Mouse (Mus musculus): ENCODE results near the gene Lhfpl2. TPM values are rescaled to one million over a fixed set of nuclear protein-coding genes. Genes with fewer than 3 reads are reported as not detected.

Gene Lhfpl2
- total and polyA plus RNA-seq, 3 experiments, result not detected

DNA sequence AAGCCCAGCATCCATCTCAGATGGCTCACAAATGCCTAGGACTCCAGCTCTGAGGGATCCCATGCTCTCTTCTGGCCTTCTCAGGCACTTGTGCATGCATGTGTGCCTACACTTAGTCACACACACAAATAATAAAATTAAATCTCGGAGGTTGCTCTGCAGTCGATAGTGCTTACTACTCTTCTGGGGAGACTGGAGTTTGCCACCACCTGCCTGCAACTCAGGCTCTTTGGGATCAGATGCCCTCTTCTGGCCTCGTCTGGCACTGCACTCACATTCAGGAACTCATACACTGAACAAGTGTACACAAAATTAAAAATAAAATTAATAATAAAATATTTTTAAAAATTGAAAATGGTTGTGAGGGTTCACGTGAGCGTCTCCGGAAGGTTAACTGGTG, 2.2 kb downstream of the Lhfpl2 start:
- no peak overlapping the region for H3K27ac ChIP-seq (ENCODE audit: insufficient read depth, low read depth)
- H3K79me2 ChIP-seq (replicated peaks; ENCODE audit: control insufficient read depth, extremely low read depth, insufficient read depth, poor library complexity, severe bottlenecking), result no peaks in the 10 kb centered on the region
- H3K9me3 ChIP-seq (replicated peaks; ENCODE audit: low read length), result no peaks in the 10 kb centered on the region
- H3K4me2 ChIP-seq (ENCODE audit: insufficient read depth, low read depth, poor library complexity, severe bottlenecking), result no peak overlapping the region
- in situ Hi-C loops (cut with MboI; ENCODE audit: low pct_ligation_motif_present, low pct_unique_long_range_greater_than_20kb, low sequenced_read_pairs) (no loop called here), dilution Hi-C loops (cut with MboI; ENCODE audit: extremely low pct_ligation_motif_present, extremely low pct_unique_long_range_greater_than_20kb, low sequenced_read_pairs) (no loop called here)
- H3K27me3 ChIP-seq (replicated peaks), result no peaks in the 10 kb centered on the region
- no peaks in the 10 kb centered on the region for H3K36me3 ChIP-seq (replicated peaks in 1 of 2; ENCODE audit: control insufficient read depth in 1 of 2, insufficient read depth in 1 of 2, low read length in 1 of 2)
- DNase-seq (ENCODE audit: extremely low read depth), result peak; percentile 38
- peaks cover 0 to 3% of the 10 kb centered on the region in 2 experiments; a peak in 1 of 4 replicates for H3K4me1 ChIP-seq (ENCODE audit: control insufficient read depth in 1 of 2, insufficient read depth in 2 of 2)
- peak; percentile 41 for TF ChIP-seq RAD21 (IDR thresholded peaks at IDR 0.05; ENCODE audit: low read depth, low read length)
- peak; percentile 48 for TF ChIP-seq SMC3 (IDR thresholded peaks at IDR 0.05; ENCODE audit: low read depth, low read length)
- no peak for TF ChIP-seq POLR2AphosphoS2 (IDR thresholded peaks at IDR 0.05; ENCODE audit: low read depth, low read length)
- TF ChIP-seq ZKSCAN1 (IDR thresholded peaks at IDR 0.05; ENCODE audit: borderline replicate concordance, low read depth, low read length), result no peak
- peak; percentile 21 to 37; a peak in 3 of 4 replicates for TF ChIP-seq CTCF (conservative IDR thresholded peaks at IDR 0.05 in 1 of 2, IDR thresholded peaks at IDR 0.05 in 1 of 2; ENCODE audit: low read depth in 2 of 2, low read length in 2 of 2)
- no peak overlapping the region for H3K4me3 ChIP-seq (replicated peaks in 1 of 3; ENCODE audit: low read depth in 2 of 3, low read length in 2 of 3, poor library complexity in 1 of 3)
- no peak overlapping the region for H3K9ac ChIP-seq (ENCODE audit: insufficient read depth, low read depth)

DNA sequence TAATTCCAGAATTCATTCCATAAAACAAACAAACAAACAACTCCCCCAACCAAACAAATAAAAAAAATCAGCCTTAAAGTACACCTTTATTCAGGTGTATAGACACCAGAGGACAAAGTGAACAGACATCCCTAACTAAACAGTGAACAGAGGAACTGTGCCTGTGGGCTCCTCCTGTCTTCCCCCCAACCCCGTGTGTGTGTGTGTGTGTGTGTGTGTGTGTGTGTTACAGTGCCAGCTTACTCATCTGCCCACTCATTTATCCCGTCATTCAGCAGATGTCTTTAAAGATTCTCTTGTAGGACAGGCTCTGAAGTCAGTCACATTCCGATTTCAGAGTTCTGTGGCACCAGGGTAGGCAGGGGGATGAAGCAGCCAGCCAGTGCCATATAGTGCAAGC, 2.9 kb downstream of the Lhfpl2 start:
- dilution Hi-C loops (cut with MboI; ENCODE audit: extremely low pct_ligation_motif_present, extremely low pct_unique_long_range_greater_than_20kb, low sequenced_read_pairs) (no loop called here), in situ Hi-C loops (cut with MboI; ENCODE audit: low pct_ligation_motif_present, low pct_unique_long_range_greater_than_20kb, low sequenced_read_pairs) (no loop called here)
- H3K4me3 ChIP-seq (replicated peaks in 1 of 3; ENCODE audit: low read depth in 2 of 3, low read length in 2 of 3, poor library complexity in 1 of 3), result no peak overlapping the region
- H3K4me1 ChIP-seq (ENCODE audit: control insufficient read depth in 1 of 2, insufficient read depth in 2 of 2), result peaks cover 0 to 9% of the 10 kb centered on the region in 2 experiments; a peak in 2 of 4 replicates
- no peak overlapping the region for H3K9ac ChIP-seq (ENCODE audit: insufficient read depth, low read depth)
- no peaks in the 10 kb centered on the region for H3K27me3 ChIP-seq (replicated peaks)
- no peak for DNase-seq (ENCODE audit: extremely low read depth)
- no peaks in the 10 kb centered on the region for H3K79me2 ChIP-seq (replicated peaks; ENCODE audit: control insufficient read depth, extremely low read depth, insufficient read depth, poor library complexity, severe bottlenecking)
- no peak overlapping the region for H3K27ac ChIP-seq (ENCODE audit: insufficient read depth, low read depth)
- no peaks in the 10 kb centered on the region for H3K36me3 ChIP-seq (replicated peaks in 1 of 2; ENCODE audit: control insufficient read depth in 1 of 2, insufficient read depth in 1 of 2, low read length in 1 of 2)
- H3K4me2 ChIP-seq (ENCODE audit: insufficient read depth, low read depth, poor library complexity, severe bottlenecking), result no peak overlapping the region
- no peaks in the 10 kb centered on the region for H3K9me3 ChIP-seq (replicated peaks; ENCODE audit: low read length)
- no peak for TF ChIP-seq RAD21 (IDR thresholded peaks at IDR 0.05; ENCODE audit: low read depth, low read length)
- no peak for TF ChIP-seq MAX (IDR thresholded peaks at IDR 0.05; ENCODE audit: low read length)
- no peak for TF ChIP-seq GABPA (IDR thresholded peaks at IDR 0.05; ENCODE audit: insufficient replicate concordance, low read depth, low read length)
- no peak for TF ChIP-seq SMC3 (IDR thresholded peaks at IDR 0.05; ENCODE audit: low read depth, low read length)
- no peak for TF ChIP-seq TBP (conservative IDR thresholded peaks at IDR 0.05; ENCODE audit: low read depth, low read length)

DNA sequence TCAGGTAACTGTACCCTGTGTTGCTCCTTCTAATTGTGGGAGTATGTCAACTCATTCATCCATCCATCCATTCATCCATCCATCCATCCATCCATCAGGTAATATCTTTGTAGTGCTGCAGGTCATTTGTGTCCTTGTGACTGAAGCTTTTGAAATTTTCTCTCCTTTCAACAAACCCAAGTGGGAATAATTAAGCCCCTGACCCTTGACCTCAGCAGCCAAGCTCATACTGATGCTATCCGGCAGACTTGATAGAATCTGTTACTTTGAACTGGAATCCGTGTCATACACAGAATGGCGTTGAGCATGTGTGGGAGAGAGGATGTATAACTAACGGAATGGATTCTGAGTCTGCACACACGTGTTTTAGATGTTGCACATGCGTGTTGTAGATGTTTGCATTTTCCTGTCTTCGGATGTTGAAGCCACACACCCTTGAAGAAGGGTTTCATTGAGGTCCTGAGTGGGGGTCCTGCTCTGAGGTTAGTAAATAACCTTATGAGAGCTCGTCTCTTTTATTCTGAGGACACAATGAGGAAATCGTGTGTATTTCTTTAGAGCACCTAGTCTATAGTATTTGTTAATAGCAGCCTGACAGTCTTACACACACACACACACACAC, 3.8 kb downstream of the Lhfpl2 start:
- no peak overlapping the region for H3K27ac ChIP-seq (ENCODE audit: insufficient read depth, low read depth)
- no peaks in the 10 kb centered on the region for H3K36me3 ChIP-seq (replicated peaks in 1 of 2; ENCODE audit: control insufficient read depth in 1 of 2, insufficient read depth in 1 of 2, low read length in 1 of 2)
- peaks cover 0 to 18% of the 10 kb centered on the region in 2 experiments; a peak in 2 of 4 replicates for H3K4me1 ChIP-seq (ENCODE audit: control insufficient read depth in 1 of 2, insufficient read depth in 2 of 2)
- dilution Hi-C loops (cut with MboI; ENCODE audit: extremely low pct_ligation_motif_present, extremely low pct_unique_long_range_greater_than_20kb, low sequenced_read_pairs), result no loop called here
- H3K79me2 ChIP-seq (replicated peaks; ENCODE audit: control insufficient read depth, extremely low read depth, insufficient read depth, poor library complexity, severe bottlenecking), result no peaks in the 10 kb centered on the region
- no peak overlapping the region for H3K4me2 ChIP-seq (ENCODE audit: insufficient read depth, low read depth, poor library complexity, severe bottlenecking)
- TF ChIP-seq MAZ (IDR thresholded peaks at IDR 0.05; ENCODE audit: low read depth, low read length) (no peak), ETS1 (conservative IDR thresholded peaks at IDR 0.05; ENCODE audit: low read depth, low read length) (no peak), IRF4 (IDR thresholded peaks at IDR 0.05; ENCODE audit: low read depth, low read length) (no peak), ZNF384 (IDR thresholded peaks at IDR 0.05; ENCODE audit: low read depth, low read length) (no peak), USF2 (conservative IDR thresholded peaks at IDR 0.05; ENCODE audit: low read depth, low read length) (no peak), POLR2A (IDR thresholded peaks at IDR 0.05; ENCODE audit: low read depth, low read length) (no peak), HCFC1 (IDR thresholded peaks at IDR 0.05; ENCODE audit: low read depth, low read length) (no peak), CHD1 (IDR thresholded peaks at IDR 0.05; ENCODE audit: low read depth, low read length) (no peak), MYC (IDR thresholded peaks at IDR 0.05; ENCODE audit: low read depth, low read length) (no peak), NRF1 (IDR thresholded peaks at IDR 0.05; ENCODE audit: low read depth, low read length) (no peak), E2F4 (IDR thresholded peaks at IDR 0.05; ENCODE audit: insufficient replicate concordance, low read depth, low read length) (no peak), SMC3 (IDR thresholded peaks at IDR 0.05; ENCODE audit: low read depth, low read length) (no peak), USF1 (IDR thresholded peaks at IDR 0.05; ENCODE audit: low read depth, low read length) (no peak)
- no peak overlapping the region for H3K4me3 ChIP-seq (replicated peaks in 1 of 3; ENCODE audit: low read depth in 2 of 3, low read length in 2 of 3, poor library complexity in 1 of 3)
- in situ Hi-C loops (cut with MboI; ENCODE audit: low pct_ligation_motif_present, low pct_unique_long_range_greater_than_20kb, low sequenced_read_pairs), result no loop called here
- no peaks in the 10 kb centered on the region for H3K27me3 ChIP-seq (replicated peaks)
- no peak for DNase-seq (ENCODE audit: extremely low read depth)
- H3K9me3 ChIP-seq (replicated peaks; ENCODE audit: low read length), result no peaks in the 10 kb centered on the region
- H3K9ac ChIP-seq (ENCODE audit: insufficient read depth, low read depth), result no peak overlapping the region
